8 mouse cellular contexts compared by ENCODE assay signal in the genomic region with DNA sequence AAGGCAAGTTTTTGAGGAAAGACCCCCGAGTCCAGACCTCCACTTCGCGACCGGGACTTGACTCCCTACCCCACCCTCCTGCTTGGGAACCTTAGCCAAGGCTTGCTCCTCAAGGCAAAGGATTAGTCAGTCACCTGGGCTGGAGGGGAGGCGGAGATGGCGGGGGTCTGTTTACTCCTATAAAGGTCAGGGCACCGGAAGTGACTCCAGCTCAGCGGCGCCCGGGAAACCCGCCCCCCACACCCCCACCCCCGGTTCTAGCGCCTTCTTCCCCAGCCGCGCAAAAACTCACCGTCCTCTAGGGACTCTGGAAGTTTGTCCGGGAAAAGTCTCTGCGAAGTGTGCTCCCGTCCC. TPM values are rescaled to one million over a fixed set of nuclear protein-coding genes. Genes with fewer than 3 reads are reported as not detected.
DNase-seq lines count a peak whose midpoint lies in the region; ATAC-seq lines count a peak whose summit lies in the region.

No protein-coding gene starts in this region.

- H3K27me3 ChIP-seq in heart, embryonic 15.5 days = peaks cover 21% of the 10 kb centered on the region
- H3K27me3 ChIP-seq in hindbrain, embryonic 11.5 days (ENCODE audit: control insufficient read depth, insufficient read depth, low read length) = peaks cover 32% of the 10 kb centered on the region
- peaks cover 72% of the 10 kb centered on the region for H3K27me3 ChIP-seq in midbrain, embryonic 12.5 days

- H3K4me2 ChIP-seq in heart, embryonic 15.5 days = peak overlapping the region; percentile 98
- peak overlapping the region; percentile 96 for H3K4me2 ChIP-seq in hindbrain, embryonic 11.5 days (replicated peaks; ENCODE audit: low read depth, low read length)
- peak overlapping the region; percentile 93 for H3K4me2 ChIP-seq in midbrain, embryonic 12.5 days (replicated peaks)

- WGBS in heart, embryonic 15.5 days = 3% methylated on average over 19 of the region's 19 CpGs
- WGBS in hindbrain, embryonic 11.5 days = 1% methylated on average over 19 of the region's 19 CpGs
- WGBS in midbrain, embryonic 12.5 days = 0% methylated on average over 19 of the region's 19 CpGs

- no peaks in the 10 kb centered on the region for H3K36me3 ChIP-seq in heart, embryonic 15.5 days
- no peaks in the 10 kb centered on the region for H3K36me3 ChIP-seq in hindbrain, embryonic 11.5 days (ENCODE audit: control insufficient read depth, insufficient read depth, low read length)
- H3K36me3 ChIP-seq in midbrain, embryonic 12.5 days = no peaks in the 10 kb centered on the region

- no peaks in the 10 kb centered on the region for H3K9me3 ChIP-seq in heart, embryonic 15.5 days (replicated peaks)
- no peaks in the 10 kb centered on the region for H3K9me3 ChIP-seq in hindbrain, embryonic 11.5 days (ENCODE audit: control insufficient read depth, low read length)
- H3K9me3 ChIP-seq in midbrain, embryonic 12.5 days = no peaks in the 10 kb centered on the region

- ATAC-seq in heart, embryonic 15.5 days (replicated peaks; ENCODE audit: insufficient number of reproducible peaks, insufficient read depth, low FRiP score, low read depth) = peak; percentile 10; the same call in 1 of the 2 replicates
- peak; percentile 25; the same call in 1 of the 2 replicates for ATAC-seq in hindbrain, embryonic 11.5 days (ENCODE audit: low FRiP score)
- no peak for ATAC-seq in midbrain, embryonic 12.5 days (ENCODE audit: low FRiP score, low read depth)

- no peak overlapping the region for H3K27ac ChIP-seq in heart, embryonic 15.5 days
- H3K27ac ChIP-seq in hindbrain, embryonic 11.5 days (ENCODE audit: low read depth, low read length) = no peak overlapping the region
- no peak overlapping the region for H3K27ac ChIP-seq in midbrain, embryonic 12.5 days (replicated peaks)

- H3K4me1 ChIP-seq in heart, embryonic 15.5 days (replicated peaks) = peaks cover 25% of the 10 kb centered on the region
- peaks cover 6% of the 10 kb centered on the region for H3K4me1 ChIP-seq in hindbrain, embryonic 11.5 days (replicated peaks; ENCODE audit: control insufficient read depth, insufficient read depth, low read length)
- peaks cover 34% of the 10 kb centered on the region for H3K4me1 ChIP-seq in midbrain, embryonic 12.5 days

- no peak for DNase-seq in heart, adult 18-20 months
- DNase-seq in T-cell, adult 2 months (ENCODE audit: low spot score) = peak; percentile 67
- no peak for DNase-seq in hindbrain, embryonic 11.5 days (ENCODE audit: low spot score)
- DNase-seq in MN1 (ENCODE audit: low spot score) = no peak
- DNase-seq in ovary, postnatal 10 days (ENCODE audit: low spot score) = no peak
- DNase-seq in cerebellum, adult 9-11 months = no peak

- H3K4me3 ChIP-seq in heart, embryonic 15.5 days = peak overlapping the region; percentile 62
- peak overlapping the region; percentile 56 for H3K4me3 ChIP-seq in hindbrain, embryonic 11.5 days (ENCODE audit: low read depth, low read length)
- peak overlapping the region; percentile 69 for H3K4me3 ChIP-seq in midbrain, embryonic 12.5 days

- H3K9ac ChIP-seq in heart, embryonic 15.5 days = peak overlapping the region; percentile 69
- H3K9ac ChIP-seq in hindbrain, embryonic 11.5 days (ENCODE audit: low read depth, low read length) = no peak overlapping the region; the same call in 1 of the 2 replicates
- peak overlapping the region; percentile 59 for H3K9ac ChIP-seq in midbrain, embryonic 12.5 days (replicated peaks)

RNA-seq across cellular contexts. Expression of a gene that starts 0.4 kb away (rescaled TPM):
- polyA plus RNA-seq in heart, embryonic 15.5 days (2015; fragmentation: Nextera tagmentation; extraction: Ambion mirVana) = 5.0 and 36.0 TPM in 2 replicates
- 1 to 10 TPM in 1 of 2 experiments, under 1 TPM in 1; 0.55 to 6.6 TPM for total RNA-seq in heart, adult 18-20 months (2021)
- polyA plus RNA-seq in hindbrain, embryonic 11.5 days (2014; fragmentation: Nextera tagmentation; extraction: Ambion mirVana) = 6.9 and 7.7 TPM in 2 replicates
- polyA plus RNA-seq in midbrain, embryonic 12.5 days (2016; fragmentation: Nextera tagmentation; extraction: Ambion mirVana) = 7.8 and 8.7 TPM in 2 replicates

RNA-seq across cellular contexts. Expression of a gene that starts 50.6 kb away (rescaled TPM):
- 464 and 512 TPM in 2 replicates for polyA plus RNA-seq in heart, embryonic 15.5 days (2015; fragmentation: Nextera tagmentation; extraction: Ambion mirVana)
- 100 to 1,000 TPM; 266 to 277 TPM for total RNA-seq in heart, adult 18-20 months (2021)
- polyA plus RNA-seq in hindbrain, embryonic 11.5 days (2014; fragmentation: Nextera tagmentation; extraction: Ambion mirVana) = 1,030 and 1,116 TPM in 2 replicates
- polyA plus RNA-seq in midbrain, embryonic 12.5 days (2016; fragmentation: Nextera tagmentation; extraction: Ambion mirVana) = 976 and 1,021 TPM in 2 replicates
